Mouse (Mus musculus): ENCODE results near the gene Padi1.

DNA sequence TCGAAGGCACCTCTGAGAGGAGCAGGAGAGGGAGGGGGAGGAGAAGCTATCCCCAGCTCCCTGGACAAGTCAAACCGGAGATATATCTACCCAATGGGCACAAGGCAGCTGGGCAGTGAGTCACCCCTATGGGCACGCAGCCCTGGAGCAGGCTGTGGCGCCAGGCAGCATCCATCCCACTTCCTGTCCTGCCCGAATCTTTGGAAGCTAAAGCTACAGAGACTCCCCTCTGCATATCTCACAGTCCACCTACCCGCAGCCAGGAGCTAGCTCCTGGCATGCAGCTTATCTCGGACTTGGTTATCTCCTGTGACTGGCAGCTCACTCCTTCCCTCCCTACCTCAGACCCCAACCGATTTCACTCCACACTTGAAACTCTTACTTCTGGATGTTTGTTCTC, 36.5 kb downstream of the Padi1 start:
- TF ChIP-seq CTCF (IDR thresholded peaks at IDR 0.05; ENCODE audit: low read depth) (no peak), EP300 (IDR thresholded peaks at IDR 0.05; ENCODE audit: low read depth) (no peak)
